Mouse (Mus musculus): Measurements from ENCODE around the gene Ugt1a10. TPM values are rescaled to one million over a fixed set of nuclear protein-coding genes. Genes with fewer than 3 reads are reported as not detected.

Ugt1a10 gene
- polyA plus RNA-seq, 1 experiment, result not detected

DNA sequence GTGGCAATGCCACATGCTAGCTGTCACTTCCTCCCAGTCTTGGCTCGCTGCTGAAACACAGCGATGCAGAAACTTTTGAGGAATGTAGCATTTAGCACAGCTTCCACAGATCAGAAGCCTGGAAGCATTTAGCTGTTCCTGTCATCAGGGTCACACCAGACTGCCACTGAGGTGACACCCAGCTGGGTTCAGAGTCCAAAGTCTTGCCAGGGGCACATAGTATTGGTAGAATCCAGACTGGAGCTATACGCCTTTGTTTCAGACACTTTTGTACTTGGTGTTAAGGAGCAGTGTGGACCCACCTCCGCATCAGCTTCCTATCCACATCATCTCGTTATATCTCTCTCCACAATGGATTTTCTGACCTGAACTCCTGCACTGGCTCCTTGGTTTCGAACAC lies 198.4 kb downstream of the Ugt1a10 start:
- TF ChIP-seq POLR2A (IDR thresholded peaks at IDR 0.05; ENCODE audit: borderline replicate concordance, control insufficient read depth, low read depth, low read length) (no peak), CTCF (IDR thresholded peaks at IDR 0.05; ENCODE audit: control insufficient read depth, insufficient read depth, low read length) (no peak)
- Histone ChIP-seq H3K4me3 (replicated peaks; ENCODE audit: control insufficient read depth, low read depth, low read length) (no peak overlapping the region), H3K4me1 (ENCODE audit: control insufficient read depth, insufficient read depth, low read length) (peaks cover 1% of the 10 kb centered on the region; the same call in 1 of the 2 replicates), H3K27ac (ENCODE audit: control insufficient read depth, insufficient read depth, low read depth, low read length, poor library complexity) (no peak overlapping the region)
- 63% methylated on average over 6 of the region's 6 CpGs for WGBS

DNA sequence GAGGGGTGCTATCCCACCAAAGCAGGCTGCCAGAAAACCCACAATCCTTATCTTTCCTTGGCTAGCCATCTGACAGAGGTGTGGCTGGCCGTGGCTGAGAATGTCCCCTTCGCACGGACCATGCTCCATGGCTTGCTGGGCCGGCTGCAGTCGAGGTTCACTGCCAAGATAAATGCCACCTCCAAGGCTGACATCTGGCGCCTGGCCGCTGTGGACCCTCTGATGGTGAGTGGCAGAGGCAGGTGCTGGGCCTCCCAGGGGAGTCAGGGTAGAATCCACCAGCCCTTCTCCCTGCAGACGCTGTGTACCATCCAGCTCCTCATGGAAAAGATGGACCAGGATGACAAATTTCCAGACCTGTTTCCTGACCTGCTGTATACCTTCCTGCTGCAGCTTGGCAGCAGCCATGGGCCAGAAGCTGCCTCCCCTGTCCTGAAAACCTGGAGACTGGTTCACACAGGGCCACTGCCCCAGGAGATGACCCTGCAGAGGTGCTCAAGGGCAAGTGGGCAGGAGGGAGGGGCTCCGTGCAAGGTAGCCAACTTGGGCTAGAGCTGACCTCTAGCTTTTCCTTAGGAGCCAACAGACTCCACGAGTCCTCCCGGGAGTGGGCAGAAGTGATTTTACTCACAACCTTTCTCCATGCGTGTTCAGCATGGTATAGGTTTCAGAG lies 199.7 kb downstream of the Ugt1a10 start:
- H3K27ac ChIP-seq (ENCODE audit: control insufficient read depth, insufficient read depth, low read depth, low read length, poor library complexity), result no peak overlapping the region
- 77% methylated on average over 12 of the region's 12 CpGs for whole genome bisulfite sequencing
- TF ChIP-seq CTCF (IDR thresholded peaks at IDR 0.05; ENCODE audit: control insufficient read depth, insufficient read depth, low read length), result no peak
- no peak for TF ChIP-seq POLR2A (IDR thresholded peaks at IDR 0.05; ENCODE audit: borderline replicate concordance, control insufficient read depth, low read depth, low read length)
- H3K4me1 ChIP-seq (ENCODE audit: control insufficient read depth, insufficient read depth, low read length), result peaks cover 9% of the 10 kb centered on the region
- H3K4me3 ChIP-seq (replicated peaks; ENCODE audit: control insufficient read depth, low read depth, low read length), result no peak overlapping the region

DNA sequence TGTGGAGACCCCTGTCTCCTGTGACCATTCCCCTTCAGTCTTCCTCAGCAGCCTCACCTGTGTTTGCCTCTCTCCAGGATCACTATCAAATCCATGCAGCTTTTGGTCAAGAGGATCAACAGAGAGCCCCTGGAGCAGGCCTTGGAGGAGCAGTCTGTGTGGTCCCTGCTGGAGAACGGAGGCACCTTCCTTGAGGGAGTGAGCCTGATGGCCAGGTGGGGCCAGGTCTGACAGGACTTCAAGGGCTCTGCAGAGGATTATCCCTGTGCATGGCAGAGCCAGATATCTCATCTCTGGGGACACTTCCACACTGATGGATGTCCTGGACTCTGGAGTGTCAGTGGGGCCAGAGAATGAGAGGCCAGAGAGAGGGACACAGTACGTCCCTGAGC lies 200.3 kb downstream of the Ugt1a10 start:
- Histone ChIP-seq H3K4me1 (ENCODE audit: control insufficient read depth, insufficient read depth, low read length) (peaks cover 12% of the 10 kb centered on the region), H3K27ac (ENCODE audit: control insufficient read depth, insufficient read depth, low read depth, low read length, poor library complexity) (no peak overlapping the region), H3K4me3 (replicated peaks; ENCODE audit: control insufficient read depth, low read depth, low read length) (no peak overlapping the region)
- TF ChIP-seq POLR2A (IDR thresholded peaks at IDR 0.05; ENCODE audit: borderline replicate concordance, control insufficient read depth, low read depth, low read length), result no peak
- TF ChIP-seq CTCF (IDR thresholded peaks at IDR 0.05; ENCODE audit: control insufficient read depth, insufficient read depth, low read length), result no peak
- WGBS, result 55% methylated on average over 2 of the region's 2 CpGs

DNA sequence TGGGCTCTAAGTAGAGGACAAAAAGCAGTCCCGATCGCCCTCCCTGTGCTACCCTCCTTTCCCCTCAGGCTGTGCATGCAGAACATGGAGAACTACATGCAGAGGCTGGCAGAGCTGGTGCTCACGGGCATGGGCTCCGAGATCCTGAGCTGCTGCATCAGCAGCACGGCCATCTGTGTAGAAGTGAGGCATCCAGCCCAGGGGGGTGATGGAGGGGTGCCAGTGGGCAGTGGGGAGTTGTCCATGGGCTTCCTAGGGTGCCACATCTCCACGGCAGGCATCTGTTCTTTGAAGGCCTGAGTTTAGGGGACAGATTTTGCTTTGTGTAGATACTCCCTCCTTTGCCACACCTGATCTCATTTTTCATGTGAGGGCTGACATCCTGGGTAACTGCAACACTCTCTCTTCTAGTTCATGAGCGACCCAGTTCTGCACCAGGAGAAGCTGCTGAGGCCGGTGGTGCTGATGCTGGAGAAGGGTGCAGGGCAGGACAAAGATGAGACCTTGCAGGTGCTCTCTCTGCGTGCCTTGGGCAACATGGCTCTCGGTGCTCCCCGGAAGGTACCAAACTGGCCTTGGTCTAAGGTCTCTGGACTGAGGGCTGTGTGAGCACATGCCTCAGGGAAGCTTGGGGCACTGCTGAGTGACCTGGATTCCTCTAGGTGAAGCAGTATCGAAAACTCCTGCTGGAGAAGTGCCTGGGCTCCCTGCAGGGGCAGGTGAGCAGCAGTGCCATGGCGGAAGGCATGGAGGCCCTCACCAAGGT lies 201.0 kb downstream of the Ugt1a10 start:
- Histone ChIP-seq H3K27ac (ENCODE audit: control insufficient read depth, insufficient read depth, low read depth, low read length, poor library complexity) (no peak overlapping the region), H3K4me1 (ENCODE audit: control insufficient read depth, insufficient read depth, low read length) (peaks cover 16% of the 10 kb centered on the region), H3K4me3 (replicated peaks; ENCODE audit: control insufficient read depth, low read depth, low read length) (no peak overlapping the region)
- TF ChIP-seq POLR2A (IDR thresholded peaks at IDR 0.05; ENCODE audit: borderline replicate concordance, control insufficient read depth, low read depth, low read length) (no peak), CTCF (IDR thresholded peaks at IDR 0.05; ENCODE audit: control insufficient read depth, insufficient read depth, low read length) (no peak)
- 76% methylated on average over 13 of the region's 13 CpGs for WGBS

DNA sequence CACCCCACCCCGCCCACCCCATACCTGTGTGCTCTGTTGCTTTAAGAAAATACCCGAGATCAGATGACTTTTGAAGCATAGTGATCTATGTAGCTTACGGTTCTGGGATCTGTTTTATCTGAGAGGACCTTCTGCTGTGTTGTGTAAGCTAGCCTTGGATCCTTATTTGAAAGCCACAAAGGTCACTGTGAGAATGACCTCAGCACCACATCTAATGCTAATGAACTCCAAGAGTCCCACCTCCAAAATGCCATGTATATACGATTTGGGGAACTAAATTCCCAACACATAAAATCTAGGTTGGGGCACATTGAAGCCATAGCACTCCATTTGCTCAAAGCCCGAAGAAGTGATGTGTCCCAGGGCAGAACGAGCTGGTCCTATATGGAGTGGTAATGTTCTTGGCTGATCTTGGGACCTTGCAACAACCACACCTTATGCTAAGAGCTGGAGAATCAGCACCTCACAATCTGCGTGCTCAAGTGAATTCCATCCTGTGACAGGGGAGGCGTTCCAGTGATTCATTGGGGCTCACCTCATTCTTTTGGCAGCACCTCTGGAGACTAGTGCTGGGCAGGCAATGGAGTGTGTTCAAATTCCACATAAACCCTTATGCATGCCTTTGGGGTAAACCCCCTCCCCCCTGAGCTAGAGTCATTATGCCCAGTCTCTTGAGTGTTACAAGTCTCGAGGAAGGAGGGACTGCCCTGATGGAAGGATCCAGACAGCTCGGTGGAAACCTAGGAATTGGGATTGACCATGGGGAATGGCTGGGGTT lies 201.9 kb downstream of the Ugt1a10 start:
- TF ChIP-seq CTCF (IDR thresholded peaks at IDR 0.05; ENCODE audit: control insufficient read depth, insufficient read depth, low read length) (no peak), POLR2A (IDR thresholded peaks at IDR 0.05; ENCODE audit: borderline replicate concordance, control insufficient read depth, low read depth, low read length) (no peak)
- H3K4me1 ChIP-seq (ENCODE audit: control insufficient read depth, insufficient read depth, low read length), result peaks cover 19% of the 10 kb centered on the region
- no peak overlapping the region for H3K4me3 ChIP-seq (replicated peaks; ENCODE audit: control insufficient read depth, low read depth, low read length)
- whole genome bisulfite sequencing, result 71% methylated on average over 10 of the region's 10 CpGs
- no peak overlapping the region for H3K27ac ChIP-seq (ENCODE audit: control insufficient read depth, insufficient read depth, low read depth, low read length, poor library complexity)

DNA sequence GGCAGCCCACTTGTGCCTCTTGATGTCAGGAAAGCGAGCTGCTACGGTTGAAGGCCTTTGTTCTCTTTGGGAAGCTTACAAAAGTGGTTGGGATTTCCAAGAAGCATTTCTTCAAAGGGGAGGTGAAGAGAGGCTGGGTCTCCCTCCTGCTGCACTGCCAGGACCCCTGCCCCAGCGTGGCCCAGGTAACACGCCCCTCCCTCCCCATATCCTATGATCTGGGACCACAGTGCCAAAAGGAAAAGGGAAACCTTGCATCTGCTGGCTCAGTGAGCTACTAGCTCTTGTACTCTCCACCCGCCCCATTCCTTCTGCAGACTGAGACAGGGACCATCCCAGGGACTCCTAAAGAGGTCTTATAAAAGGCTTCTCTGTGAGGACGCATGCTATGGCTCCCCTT lies 202.5 kb downstream of the Ugt1a10 start:
- Histone ChIP-seq H3K4me1 (ENCODE audit: control insufficient read depth, insufficient read depth, low read length) (peaks cover 19% of the 10 kb centered on the region), H3K27ac (ENCODE audit: control insufficient read depth, insufficient read depth, low read depth, low read length, poor library complexity) (no peak overlapping the region), H3K4me3 (replicated peaks; ENCODE audit: control insufficient read depth, low read depth, low read length) (no peak overlapping the region)
- 74% methylated on average over 6 of the region's 6 CpGs for WGBS
- no peak for TF ChIP-seq CTCF (IDR thresholded peaks at IDR 0.05; ENCODE audit: control insufficient read depth, insufficient read depth, low read length)
- TF ChIP-seq POLR2A (IDR thresholded peaks at IDR 0.05; ENCODE audit: borderline replicate concordance, control insufficient read depth, low read depth, low read length), result no peak

DNA sequence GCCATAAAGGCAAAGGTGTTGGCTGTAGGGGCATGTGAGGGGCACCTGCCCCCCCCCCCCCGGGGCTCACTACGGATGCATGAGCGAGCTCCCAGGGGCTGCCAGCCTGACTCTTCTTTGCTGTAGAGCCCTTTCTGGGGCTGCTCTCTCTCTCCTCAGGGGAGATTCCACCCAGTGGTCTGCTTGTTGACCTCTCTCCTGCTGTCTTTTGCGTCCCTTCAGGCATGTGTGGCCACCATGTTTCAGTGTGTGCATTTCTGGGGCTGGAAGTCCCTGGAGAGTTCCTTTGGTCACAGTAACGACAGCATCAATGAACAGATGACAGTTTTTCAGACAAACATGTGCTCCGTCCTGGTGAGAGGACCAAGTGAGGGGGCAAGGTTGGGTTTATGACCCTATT lies 203.2 kb downstream of the Ugt1a10 start:
- H3K4me3 ChIP-seq (replicated peaks; ENCODE audit: control insufficient read depth, low read depth, low read length), result no peak overlapping the region
- 63% methylated on average over 6 of the region's 6 CpGs for WGBS
- no peak overlapping the region for H3K27ac ChIP-seq (ENCODE audit: control insufficient read depth, insufficient read depth, low read depth, low read length, poor library complexity)
- peaks cover 19% of the 10 kb centered on the region for H3K4me1 ChIP-seq (ENCODE audit: control insufficient read depth, insufficient read depth, low read length)
- TF ChIP-seq CTCF (IDR thresholded peaks at IDR 0.05; ENCODE audit: control insufficient read depth, insufficient read depth, low read length) (no peak), POLR2A (IDR thresholded peaks at IDR 0.05; ENCODE audit: borderline replicate concordance, control insufficient read depth, low read depth, low read length) (no peak)

All from bone marrow, adult 2 months (tissue).